Mouse (Mus musculus) small intestine, adult 2 months (tissue): ENCODE data around the gene Ncam1. TPM values are rescaled to one million over a fixed set of nuclear protein-coding genes. Genes with fewer than 3 reads are reported as not detected.

Experiments
- H3K27ac ChIP-seq: fragments of 200-500 bp; 2 replicates; pipeline ENCODE4 v1.5.1; 2012; ENCODE audit warnings: low read depth, low read length, control low read depth, inconsistent platforms; ENCODE audit not compliant: insufficient read depth
- H3K27me3 ChIP-seq: fragments of 200-500 bp; 2 replicates; pipeline ENCODE4 v1.6.1; 2012; ENCODE audit warnings: mild to moderate bottlenecking, moderate library complexity, low read length, inconsistent platforms; ENCODE audit not compliant: control insufficient read depth, insufficient read depth
- H3K36me3 ChIP-seq: fragments of 200-500 bp; 2 replicates; pipeline ENCODE4 v1.6.1; 2012; ENCODE audit warnings: mild to moderate bottlenecking, low read length, control low read depth, inconsistent platforms; ENCODE audit not compliant: control insufficient read depth, insufficient read depth
- H3K4me1 ChIP-seq: fragments of 200-500 bp; 2 replicates; pipeline ENCODE4 v1.6.1; 2012; ENCODE audit warnings: low read length, inconsistent platforms, mixed read lengths; ENCODE audit not compliant: control insufficient read depth, insufficient read depth, insufficient read length
- H3K4me3 ChIP-seq: fragments of 200-500 bp; 2 replicates; pipeline ENCODE4 v1.5.1; 2012; ENCODE audit warnings: low read depth, mild to moderate bottlenecking, control low read depth, inconsistent platforms, low read length, moderate library complexity
- CTCF ChIP-seq: fragments of 200-500 bp; IDR thresholded peaks from 2 replicates; pipeline ENCODE4 v1.5.1; 2012; ENCODE audit warnings: low read depth, mild to moderate bottlenecking, control low read depth, inconsistent platforms, low read length, moderate library complexity, mixed read lengths; ENCODE audit not compliant: insufficient replicate concordance, insufficient read length; ENCODE audit errors: extremely low read depth
- POLR2A ChIP-seq: fragments of 200-500 bp; IDR thresholded peaks from 2 replicates; pipeline ENCODE4 v1.6.1; 2012; ENCODE audit warnings: low read depth, mild to moderate bottlenecking, control low read depth, inconsistent platforms, low read length, moderate library complexity
- WGBS: fragments of 180-500 bp; shearing (Covaris S2); methylation state at CpG from one replicate; pipeline ENCODE4 v1.1.7; 2018; 5-methylcytosine and 5-hydroxymethylcytosine counted together
- polyA plus RNA-seq: library from polyadenylated mRNA; depleted of rRNA; stranded (reverse); fragments of >200 nt; gene quantifications from 2 replicates; pipeline ENCODE4 v1.2.3, GENCODE M21; 2012

Ncam1 gene
- polyA plus RNA-seq, 1 experiment: 3.5 TPM

DNA sequence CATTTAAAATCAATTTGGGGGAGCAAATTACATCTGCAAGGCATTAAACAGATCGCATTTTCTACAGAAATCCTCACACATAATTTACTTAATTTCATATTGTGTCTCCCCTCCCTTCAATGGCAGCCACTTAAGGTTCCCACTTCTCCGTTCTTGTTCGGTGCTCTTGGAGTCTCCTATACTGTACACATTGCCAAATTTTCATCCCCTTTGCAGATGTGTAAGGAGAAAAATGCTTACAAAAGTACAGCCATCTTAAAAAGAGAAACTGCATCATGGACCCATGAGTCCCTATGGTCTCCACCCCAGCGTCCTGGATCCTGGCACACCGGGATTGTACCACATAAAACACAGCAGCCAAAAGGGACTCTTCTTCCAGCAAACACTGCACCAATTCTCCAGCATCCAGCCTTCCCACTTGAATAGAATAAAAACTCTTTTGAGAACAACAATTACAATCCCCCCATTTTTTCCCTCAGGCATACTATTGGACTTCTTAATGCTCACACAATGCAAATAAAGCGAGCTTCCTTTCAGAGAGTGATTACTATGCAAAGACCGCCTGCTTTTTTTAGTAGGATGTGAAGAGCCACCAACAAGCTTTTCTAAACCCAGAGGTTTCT, 21.6 kb downstream of the Ncam1 start:
- Histone ChIP-seq H3K36me3 (no peaks in the 10 kb centered on the region), H3K27ac (no peak overlapping the region), H3K4me3 (no peak overlapping the region), H3K4me1 (no peaks in the 10 kb centered on the region), H3K27me3 (no peaks in the 10 kb centered on the region)
- 72% methylated on average over 7 of the region's 7 CpGs for WGBS
- TF ChIP-seq CTCF (no peak), POLR2A (no peak)

DNA sequence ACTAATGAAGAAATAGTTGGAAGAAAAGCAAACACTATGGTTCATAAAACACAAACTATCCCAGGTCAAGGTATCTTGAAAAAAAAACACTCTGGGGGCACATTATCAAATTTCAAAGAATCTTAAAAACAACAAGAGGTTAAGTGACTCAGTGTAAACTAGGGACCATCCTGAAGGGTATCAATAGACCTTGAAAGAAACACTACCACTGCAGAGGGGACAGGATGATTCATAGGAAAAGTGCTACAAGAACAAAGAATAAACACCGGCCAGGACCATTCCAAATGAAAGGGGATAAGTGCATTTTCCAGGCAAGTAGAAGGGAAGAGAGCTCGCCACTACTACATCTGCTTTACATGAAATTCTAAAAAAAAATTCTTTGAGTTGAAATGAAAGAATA, 32.1 kb downstream of the Ncam1 start:
- WGBS: 73% methylated on average over 2 of the region's 2 CpGs
- H3K27me3 ChIP-seq: no peaks in the 10 kb centered on the region
- no peaks in the 10 kb centered on the region for H3K36me3 ChIP-seq

DNA sequence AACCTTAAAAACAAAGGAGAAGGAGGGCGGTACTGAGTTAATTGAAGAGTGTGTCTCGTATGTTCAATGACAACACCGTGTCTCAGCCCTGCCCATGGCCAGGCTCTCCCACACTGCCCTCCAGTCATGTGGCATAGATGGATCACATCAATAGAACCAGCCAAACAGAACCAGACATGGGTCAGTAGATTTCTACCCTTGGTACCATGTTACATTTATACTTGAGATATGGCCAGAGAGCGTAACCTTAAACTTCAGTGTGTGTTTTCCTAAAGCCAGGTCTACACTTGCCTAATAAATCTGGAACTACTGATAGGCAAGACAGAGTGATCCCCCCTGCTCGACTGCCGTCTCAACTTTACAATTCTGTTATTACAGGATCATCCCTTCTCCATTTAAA, 38.2 kb downstream of the Ncam1 start:
- no peaks in the 10 kb centered on the region for H3K36me3 ChIP-seq
- WGBS: 82% methylated on average over 6 of the region's 6 CpGs
- no peaks in the 10 kb centered on the region for H3K27me3 ChIP-seq
- no peak for TF ChIP-seq POLR2A
- TF ChIP-seq CTCF: no peak
- H3K27ac ChIP-seq: no peak overlapping the region
- H3K4me3 ChIP-seq: no peak overlapping the region
- no peaks in the 10 kb centered on the region for H3K4me1 ChIP-seq

More for the DNA sequence above, 32.1 kb downstream of the Ncam1 start:
- no peaks in the 10 kb centered on the region for H3K4me1 ChIP-seq
- H3K27ac ChIP-seq: no peak overlapping the region
- no peak overlapping the region for H3K4me3 ChIP-seq
- TF ChIP-seq CTCF (no peak), POLR2A (no peak)

DNA sequence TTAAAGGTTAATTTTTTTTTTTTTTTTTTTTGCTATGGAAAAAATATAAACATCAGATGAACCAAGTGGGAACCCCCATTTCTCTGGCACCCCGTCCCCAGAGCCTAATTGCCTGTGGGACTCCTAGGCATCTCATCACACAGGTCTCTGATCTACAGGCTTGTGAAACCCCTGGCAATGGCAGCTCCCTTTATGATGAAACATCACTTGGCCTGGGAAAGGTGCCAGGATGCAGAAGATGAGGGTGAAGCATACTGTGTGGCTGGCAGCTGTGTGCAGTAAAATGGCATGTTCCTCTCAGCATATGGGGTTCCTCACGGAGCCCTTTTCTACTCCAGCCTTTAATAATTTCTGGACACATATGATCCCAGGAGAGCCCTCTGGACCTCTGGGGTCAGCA, 40.3 kb downstream of the Ncam1 start:
- WGBS: 82% methylated on average over 2 of the region's 2 CpGs

DNA sequence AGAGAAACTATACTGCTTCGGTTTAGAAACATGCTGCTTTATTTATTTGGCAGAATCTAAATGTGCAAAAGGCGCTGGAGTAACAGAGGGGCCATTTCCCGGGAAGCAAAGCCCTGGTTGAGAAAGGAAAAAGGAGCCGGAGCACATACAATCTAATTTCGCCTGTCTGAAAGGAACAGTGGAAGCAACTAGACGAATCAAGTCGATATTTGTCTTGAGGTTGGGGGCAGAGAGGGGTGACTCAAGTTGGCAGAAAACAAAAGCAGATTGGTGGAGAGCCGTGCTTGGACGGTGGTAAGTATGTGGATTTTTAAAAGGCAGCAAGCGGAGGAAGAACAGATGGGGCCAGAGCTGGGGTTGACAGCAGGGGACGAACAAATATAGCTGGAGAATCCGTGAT, 40.7 kb downstream of the Ncam1 start:
- 77% methylated on average over 12 of the region's 12 CpGs for WGBS
- H3K36me3 ChIP-seq: no peaks in the 10 kb centered on the region
- no peak overlapping the region for H3K27ac ChIP-seq
- H3K27me3 ChIP-seq: no peaks in the 10 kb centered on the region
- no peak for TF ChIP-seq CTCF
- no peak for TF ChIP-seq POLR2A
- H3K4me3 ChIP-seq: no peak overlapping the region
- no peaks in the 10 kb centered on the region for H3K4me1 ChIP-seq

More for the DNA sequence above, 40.3 kb downstream of the Ncam1 start:
- no peak overlapping the region for H3K27ac ChIP-seq
- H3K36me3 ChIP-seq: no peaks in the 10 kb centered on the region
- TF ChIP-seq POLR2A (no peak), CTCF (no peak)
- no peak overlapping the region for H3K4me3 ChIP-seq
- H3K27me3 ChIP-seq: no peaks in the 10 kb centered on the region
- H3K4me1 ChIP-seq: no peaks in the 10 kb centered on the region

DNA sequence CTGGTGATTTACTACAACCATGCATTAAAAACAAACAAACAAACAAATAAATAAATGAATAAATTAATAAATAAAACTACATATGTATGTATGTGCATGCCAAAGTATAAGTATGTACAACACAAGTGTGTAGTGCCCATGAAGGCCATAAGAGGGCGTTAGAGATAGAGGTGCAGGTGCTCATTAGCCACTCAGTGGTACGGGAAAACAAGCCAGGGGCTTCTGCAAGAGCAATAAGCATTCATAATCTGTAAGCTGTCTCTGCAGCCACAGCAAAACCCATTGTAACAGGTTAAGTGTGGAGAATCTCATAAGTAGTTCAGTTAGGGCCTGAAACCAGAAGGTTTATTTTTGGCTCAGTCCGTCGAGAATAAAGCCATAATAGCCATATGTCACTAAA, 41.1 kb downstream of the Ncam1 start:
- Histone ChIP-seq H3K4me1 (no peaks in the 10 kb centered on the region), H3K4me3 (no peak overlapping the region), H3K27ac (no peak overlapping the region), H3K27me3 (no peaks in the 10 kb centered on the region), H3K36me3 (no peaks in the 10 kb centered on the region)
- 81% methylated on average over 4 of the region's 4 CpGs for WGBS
- TF ChIP-seq CTCF: no peak
- no peak for TF ChIP-seq POLR2A

DNA sequence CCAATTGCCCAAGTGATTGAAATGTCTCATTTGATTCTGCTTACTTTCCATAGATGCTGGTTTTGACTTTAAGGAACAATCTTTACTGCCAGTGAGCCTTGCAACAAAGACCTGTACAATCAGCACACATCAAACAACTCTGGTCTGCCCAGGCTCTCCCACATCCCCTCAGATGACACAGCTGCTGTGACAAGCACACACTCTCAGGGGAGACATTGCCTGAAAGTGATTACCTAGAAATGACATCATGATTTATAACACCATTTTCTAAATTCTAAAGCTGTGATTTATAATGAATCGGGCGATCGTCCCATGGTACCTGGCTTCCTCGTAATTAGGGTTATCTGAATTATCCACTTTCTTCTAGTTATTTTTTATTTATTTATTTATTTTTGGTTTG, 42.0 kb downstream of the Ncam1 start:
- 85% methylated on average over 4 of the region's 4 CpGs for WGBS
- H3K4me3 ChIP-seq: no peak overlapping the region
- H3K27me3 ChIP-seq: no peaks in the 10 kb centered on the region
- H3K4me1 ChIP-seq: no peaks in the 10 kb centered on the region
- no peak for TF ChIP-seq POLR2A
- TF ChIP-seq CTCF: no peak
- H3K27ac ChIP-seq: no peak overlapping the region
- H3K36me3 ChIP-seq: no peaks in the 10 kb centered on the region

DNA sequence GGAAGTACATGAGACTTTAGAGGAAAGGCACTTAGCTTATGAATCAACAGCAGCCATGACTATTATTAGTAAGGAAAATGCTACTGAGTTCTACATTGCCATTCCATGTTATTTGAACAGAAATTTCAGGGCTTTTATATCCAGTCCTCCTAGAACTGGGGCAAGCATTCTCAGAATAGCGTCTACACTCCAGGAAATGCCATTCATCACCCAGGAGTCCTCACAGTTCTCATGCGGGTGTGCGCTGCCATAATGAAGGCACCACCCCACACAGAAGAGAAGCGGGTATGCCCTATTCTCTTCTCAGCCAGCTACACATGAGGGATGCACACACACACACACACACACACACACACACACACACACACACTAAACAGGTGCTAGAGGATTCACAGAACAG, 43.5 kb downstream of the Ncam1 start:
- H3K27ac ChIP-seq: no peak overlapping the region
- no peak overlapping the region for H3K4me3 ChIP-seq
- H3K36me3 ChIP-seq: no peaks in the 10 kb centered on the region
- 83% methylated on average over 4 of the region's 4 CpGs for WGBS
- TF ChIP-seq CTCF (no peak), POLR2A (no peak)
- no peaks in the 10 kb centered on the region for H3K4me1 ChIP-seq
- H3K27me3 ChIP-seq: no peaks in the 10 kb centered on the region
